Mouse (Mus musculus) megakaryocyte, adult 5-6 weeks (primary cell): ENCODE data around the gene Bcar1. TPM values are rescaled to one million over a fixed set of nuclear protein-coding genes. Genes with fewer than 3 reads are reported as not detected.

Experiments used
- ATAC-seq: 2 replicates; pipeline ENCODE4 v1.8.0; 2016; ENCODE audit warnings: mild to moderate bottlenecking, inconsistent platforms; ENCODE audit not compliant: poor library complexity, severe bottlenecking
- total RNA-seq, 2 experiments: library from RNA; stranded (forward) in 1 of 2; stranded (reverse) in 1 of 2; fragments of 153-499, 151-499 nt in 1 of 2; fragments of 221-1000, 200-1000 nt in 1 of 2; gene quantifications; 2 replicates each; pipeline versions ENCODE4 v1.2.3 to v1.2.4; 2015 to 2017

The Bcar1 gene
- total RNA-seq, 2 experiments from 2014 or later = not detected

GRCm38 (mm10) chr8:111740301-111740711, 3.3 kb downstream of the Bcar1 start:
- ATAC-seq = no peak

- ATAC-seq = peak; percentile 34; the same call in 1 of the 2 replicates
These were observed 4.0 kb downstream of the Bcar1 start for GRCm38 (mm10) chr8:111739604-111740003.

GRCm38 (mm10) chr8:111738867-111739266, 4.7 kb downstream of the Bcar1 start:
- no peak for ATAC-seq

- no peak for ATAC-seq
These were observed 7.3 kb downstream of the Bcar1 start for GRCm38 (mm10) chr8:111736321-111736720.

- no peak for ATAC-seq
These were observed 7.8 kb downstream of the Bcar1 start for GRCm38 (mm10) chr8:111735791-111736190.

GRCm38 (mm10) chr8:111735335-111735761, 8.3 kb downstream of the Bcar1 start:
- no peak for ATAC-seq

GRCm38 (mm10) chr8:111734244-111734960, 9.2 kb downstream of the Bcar1 start:
- ATAC-seq = no peak

GRCm38 (mm10) chr8:111733581-111734243, 9.9 kb downstream of the Bcar1 start:
- ATAC-seq = no peak

- no peak for ATAC-seq
These were observed 11.1 kb downstream of the Bcar1 start for GRCm38 (mm10) chr8:111732406-111733085.

- peak; percentile 98 for ATAC-seq
These were observed 11.6 kb downstream of the Bcar1 start for GRCm38 (mm10) chr8:111732004-111732403.

GRCm38 (mm10) chr8:111731231-111731977, 12.2 kb downstream of the Bcar1 start:
- no peak for ATAC-seq

- no peak for ATAC-seq
These were observed 14.1 kb downstream of the Bcar1 start for GRCm38 (mm10) chr8:111729233-111730170.

GRCm38 (mm10) chr8:111728481-111728880, 15.1 kb downstream of the Bcar1 start:
- no peak for ATAC-seq

- ATAC-seq = no peak
These were observed 16.1 kb downstream of the Bcar1 start for GRCm38 (mm10) chr8:111727553-111727952.

GRCm38 (mm10) chr8:111726102-111726900, 17.3 kb downstream of the Bcar1 start:
- no peak for ATAC-seq

- ATAC-seq = no peak
These were observed 18.3 kb downstream of the Bcar1 start for GRCm38 (mm10) chr8:111725341-111725740.

- no peak for ATAC-seq
These were observed 23.5 kb downstream of the Bcar1 start for GRCm38 (mm10) chr8:111720115-111720544.

GRCm38 (mm10) chr8:111718937-111719336, 24.7 kb downstream of the Bcar1 start:
- ATAC-seq = no peak

GRCm38 (mm10) chr8:111717866-111718265, 25.7 kb downstream of the Bcar1 start:
- no peak for ATAC-seq
